Mouse (Mus musculus): ENCODE data around the gene Copb1. TPM values are rescaled to one million over a fixed set of nuclear protein-coding genes. Genes with fewer than 3 reads are reported as not detected.
A peak's percentile ranks its signal among the peaks of the same experiment; 100 is the strongest.

The Copb1 gene
- polyA plus RNA-seq (2014; fragmentation: Nextera tagmentation; extraction: Ambion mirVana): 122 and 127 TPM in 2 replicates

- Histone ChIP-seq H3K36me3 (ENCODE audit: control insufficient read depth, insufficient read depth, low read length) (0 out of 2 replicates have a peak, but pooled peaks cover 6% of the 10 kb centered on the region), H3K9me3 (ENCODE audit: control insufficient read depth, low read length) (no peaks in the 10 kb centered on the region), H3K27me3 (ENCODE audit: control insufficient read depth, insufficient read depth, low read length) (no peaks in the 10 kb centered on the region), H3K9ac (ENCODE audit: low read depth, low read length) (peak within 1 kb of the TSS; percentile 89), H3K27ac (ENCODE audit: low read depth, low read length) (peak within 1 kb of the TSS; percentile 37), H3K4me3 (ENCODE audit: low read depth, low read length) (peak within 1 kb of the TSS; percentile 97), H3K4me1 (replicated peaks; ENCODE audit: control insufficient read depth, insufficient read depth, low read length) (no peaks in the 10 kb centered on the region), H3K4me2 (replicated peaks; ENCODE audit: low read depth, low read length) (peak within 1 kb of the TSS; percentile 71)
- 3% methylated on average over 58 of the region's 75 CpGs for WGBS
- ATAC-seq (ENCODE audit: low FRiP score): peak; percentile 97
- peak; percentile 91 for DNase-seq (ENCODE audit: low spot score)
These were observed at the start of gene Copb1 for GRCm38 (mm10) chr7:114253885-114254833. Copb1 (minus strand) TSS chr7:114254711.

GRCm38 (mm10) chr7:114301293-114301782 is 46.8 kb upstream of the Copb1 start:
- Histone ChIP-seq H3K4me1 (replicated peaks; ENCODE audit: control insufficient read depth, insufficient read depth, low read length) (no peaks in the 10 kb centered on the region), H3K4me2 (replicated peaks; ENCODE audit: low read depth, low read length) (no peak overlapping the region), H3K9ac (ENCODE audit: low read depth, low read length) (no peak overlapping the region), H3K27me3 (ENCODE audit: control insufficient read depth, insufficient read depth, low read length) (no peaks in the 10 kb centered on the region), H3K9me3 (ENCODE audit: control insufficient read depth, low read length) (no peaks in the 10 kb centered on the region), H3K27ac (ENCODE audit: low read depth, low read length) (no peak overlapping the region), H3K36me3 (ENCODE audit: control insufficient read depth, insufficient read depth, low read length) (no peaks in the 10 kb centered on the region), H3K4me3 (ENCODE audit: low read depth, low read length) (no peak overlapping the region)
- ATAC-seq (ENCODE audit: low FRiP score): no peak
- WGBS: 77% methylated on average over 4 of the region's 4 CpGs
- no peak for DNase-seq (ENCODE audit: low spot score)

- Histone ChIP-seq H3K9ac (ENCODE audit: low read depth, low read length) (no peak overlapping the region), H3K27me3 (ENCODE audit: control insufficient read depth, insufficient read depth, low read length) (no peaks in the 10 kb centered on the region), H3K4me3 (ENCODE audit: low read depth, low read length) (no peak overlapping the region), H3K27ac (ENCODE audit: low read depth, low read length) (no peak overlapping the region), H3K9me3 (ENCODE audit: control insufficient read depth, low read length) (no peaks in the 10 kb centered on the region), H3K4me1 (replicated peaks; ENCODE audit: control insufficient read depth, insufficient read depth, low read length) (no peaks in the 10 kb centered on the region), H3K36me3 (ENCODE audit: control insufficient read depth, insufficient read depth, low read length) (no peaks in the 10 kb centered on the region), H3K4me2 (replicated peaks; ENCODE audit: low read depth, low read length) (no peak overlapping the region)
- ATAC-seq (ENCODE audit: low FRiP score) (no peak), DNase-seq (ENCODE audit: low spot score) (no peak)
- 77% methylated on average over 2 of the region's 2 CpGs for WGBS
These were observed 46.3 kb upstream of the Copb1 start for GRCm38 (mm10) chr7:114300782-114301181.

- ATAC-seq (ENCODE audit: low FRiP score) (no peak), DNase-seq (ENCODE audit: low spot score) (no peak)
- no peaks in the 10 kb centered on the region for H3K9me3 ChIP-seq (ENCODE audit: control insufficient read depth, low read length)
- H3K36me3 ChIP-seq (ENCODE audit: control insufficient read depth, insufficient read depth, low read length): no peaks in the 10 kb centered on the region
- H3K4me2 ChIP-seq (replicated peaks; ENCODE audit: low read depth, low read length): no peak overlapping the region
- no peak overlapping the region for H3K9ac ChIP-seq (ENCODE audit: low read depth, low read length)
- H3K4me1 ChIP-seq (replicated peaks; ENCODE audit: control insufficient read depth, insufficient read depth, low read length): no peaks in the 10 kb centered on the region
- H3K27me3 ChIP-seq (ENCODE audit: control insufficient read depth, insufficient read depth, low read length): no peaks in the 10 kb centered on the region
- no peak overlapping the region for H3K4me3 ChIP-seq (ENCODE audit: low read depth, low read length)
- H3K27ac ChIP-seq (ENCODE audit: low read depth, low read length): no peak overlapping the region
- 62% methylated on average over 4 of the region's 4 CpGs for WGBS
These were observed 44.7 kb upstream of the Copb1 start for GRCm38 (mm10) chr7:114299247-114299646.

DNA sequence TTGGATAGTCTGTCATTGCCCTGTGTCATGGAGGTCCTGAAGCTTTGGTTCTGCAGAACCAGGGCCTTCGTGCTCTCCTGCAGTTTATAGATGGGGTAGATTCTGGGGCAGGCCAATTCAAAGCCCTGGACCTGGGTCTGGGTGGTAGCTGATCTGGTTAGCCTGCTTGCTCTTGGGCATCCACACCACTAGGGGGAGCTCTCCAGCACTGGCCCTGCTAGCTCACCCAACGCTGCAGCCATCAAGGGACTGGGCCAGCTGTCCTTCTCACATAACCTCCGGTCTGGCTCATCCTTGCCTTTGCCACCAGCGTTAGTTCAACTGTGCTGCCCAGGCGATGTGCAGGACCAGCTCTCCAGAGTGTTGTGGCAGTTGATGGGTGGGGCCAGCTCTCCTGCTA is 40.2 kb upstream of the Copb1 start:
- peaks cover 2% of the 10 kb centered on the region; the same call in 1 of the 2 replicates for H3K4me1 ChIP-seq (replicated peaks; ENCODE audit: control insufficient read depth, insufficient read depth, low read length)
- no peaks in the 10 kb centered on the region for H3K36me3 ChIP-seq (ENCODE audit: control insufficient read depth, insufficient read depth, low read length)
- H3K27me3 ChIP-seq (ENCODE audit: control insufficient read depth, insufficient read depth, low read length): no peaks in the 10 kb centered on the region
- H3K9ac ChIP-seq (ENCODE audit: low read depth, low read length): no peak overlapping the region
- WGBS: 82% methylated on average over 5 of the region's 5 CpGs
- DNase-seq (ENCODE audit: low spot score) (no peak), ATAC-seq (ENCODE audit: low FRiP score) (no peak)
- H3K9me3 ChIP-seq (ENCODE audit: control insufficient read depth, low read length): no peaks in the 10 kb centered on the region
- H3K27ac ChIP-seq (ENCODE audit: low read depth, low read length): no peak overlapping the region
- no peak overlapping the region for H3K4me2 ChIP-seq (replicated peaks; ENCODE audit: low read depth, low read length)
- H3K4me3 ChIP-seq (ENCODE audit: low read depth, low read length): no peak overlapping the region

DNA sequence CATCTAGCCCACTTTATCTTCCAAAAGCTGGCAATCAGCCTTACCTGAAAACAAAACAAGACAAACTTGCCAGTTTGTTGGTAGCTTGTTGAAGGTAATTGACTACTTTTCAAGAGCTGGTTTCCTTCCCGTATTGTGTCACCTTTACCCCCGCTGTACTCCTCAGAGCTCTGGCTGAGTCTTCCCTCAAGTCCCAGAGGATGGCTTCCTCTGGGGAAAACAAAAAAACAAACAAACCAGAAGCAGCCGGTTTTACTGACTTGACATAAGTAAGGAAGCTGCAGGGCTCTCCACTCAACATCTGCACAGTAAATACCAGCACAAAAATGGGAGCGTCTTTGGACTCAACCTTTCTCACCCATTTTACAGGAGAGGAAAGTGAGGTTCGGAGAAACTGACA is 39.4 kb upstream of the Copb1 start:
- no peaks in the 10 kb centered on the region for H3K36me3 ChIP-seq (ENCODE audit: control insufficient read depth, insufficient read depth, low read length)
- ATAC-seq (ENCODE audit: low FRiP score): no peak
- no peak for DNase-seq (ENCODE audit: low spot score)
- WGBS: 80% methylated on average over 5 of the region's 5 CpGs
- H3K4me2 ChIP-seq (replicated peaks; ENCODE audit: low read depth, low read length): no peak overlapping the region
- H3K27ac ChIP-seq (ENCODE audit: low read depth, low read length): no peak overlapping the region
- H3K27me3 ChIP-seq (ENCODE audit: control insufficient read depth, insufficient read depth, low read length): no peaks in the 10 kb centered on the region
- no peaks in the 10 kb centered on the region for H3K9me3 ChIP-seq (ENCODE audit: control insufficient read depth, low read length)
- H3K9ac ChIP-seq (ENCODE audit: low read depth, low read length): no peak overlapping the region
- H3K4me3 ChIP-seq (ENCODE audit: low read depth, low read length): no peak overlapping the region
- H3K4me1 ChIP-seq (replicated peaks; ENCODE audit: control insufficient read depth, insufficient read depth, low read length): peaks cover 2% of the 10 kb centered on the region; the same call in 1 of the 2 replicates

GRCm38 (mm10) chr7:114292501-114292971 is 38.0 kb upstream of the Copb1 start:
- no peak overlapping the region for H3K27ac ChIP-seq (ENCODE audit: low read depth, low read length)
- ATAC-seq (ENCODE audit: low FRiP score): no peak

DNA sequence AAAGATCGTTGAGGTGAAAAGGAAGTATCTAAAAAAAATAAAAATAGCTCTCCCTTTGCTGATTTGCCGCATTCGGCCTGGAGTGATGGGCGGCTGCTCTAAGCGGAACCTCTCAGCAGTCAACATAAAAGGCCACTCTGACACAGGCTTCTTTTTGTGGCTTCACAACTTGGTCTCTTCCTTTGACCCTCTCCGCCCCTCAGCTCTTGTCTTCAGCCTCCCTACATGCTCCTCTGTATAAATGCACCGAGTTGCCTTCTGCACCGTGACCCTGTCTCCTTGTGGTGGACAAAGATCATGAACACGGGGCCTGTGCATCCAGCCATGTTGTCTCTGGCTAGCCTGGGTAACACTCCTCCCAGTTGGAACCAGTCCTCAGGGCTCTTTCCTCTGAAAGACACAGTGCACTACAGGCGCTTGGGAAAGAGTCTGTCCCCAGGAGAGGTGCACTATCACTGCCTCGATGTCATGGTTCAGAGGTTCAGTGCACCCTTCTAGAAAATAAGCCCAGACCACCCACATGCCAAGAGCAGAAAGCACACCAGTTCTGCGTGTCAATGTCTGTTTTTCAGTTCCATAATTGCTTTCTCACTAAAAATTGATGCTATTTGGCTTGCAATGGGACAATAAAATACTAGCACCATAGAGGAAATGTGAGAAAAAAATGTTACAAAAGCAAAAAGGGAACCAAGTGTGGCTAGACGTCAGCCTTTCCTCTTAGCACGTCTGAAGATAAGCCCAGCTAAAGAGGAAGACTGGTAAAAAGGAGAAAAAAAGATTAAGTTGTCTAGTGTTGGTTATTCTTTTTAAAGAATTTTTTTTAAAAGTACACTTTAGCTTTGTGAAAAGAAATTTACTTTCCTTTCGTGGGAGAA is 37.2 kb upstream of the Copb1 start:
- H3K36me3 ChIP-seq (ENCODE audit: control insufficient read depth, insufficient read depth, low read length): no peaks in the 10 kb centered on the region
- H3K9ac ChIP-seq (ENCODE audit: low read depth, low read length): no peak overlapping the region
- H3K4me3 ChIP-seq (ENCODE audit: low read depth, low read length): no peak overlapping the region
- no peak overlapping the region for H3K27ac ChIP-seq (ENCODE audit: low read depth, low read length)
- DNase-seq (ENCODE audit: low spot score) (peak; percentile 34), ATAC-seq (ENCODE audit: low FRiP score) (no peak)
- no peaks in the 10 kb centered on the region for H3K27me3 ChIP-seq (ENCODE audit: control insufficient read depth, insufficient read depth, low read length)
- no peaks in the 10 kb centered on the region for H3K9me3 ChIP-seq (ENCODE audit: control insufficient read depth, low read length)
- H3K4me2 ChIP-seq (replicated peaks; ENCODE audit: low read depth, low read length): no peak overlapping the region
- H3K4me1 ChIP-seq (replicated peaks; ENCODE audit: control insufficient read depth, insufficient read depth, low read length): peaks cover 2% of the 10 kb centered on the region; the same call in 1 of the 2 replicates
- 30% methylated on average over 15 of the region's 15 CpGs for WGBS

More at GRCm38 (mm10) chr7:114292501-114292971, 38.0 kb upstream of the Copb1 start:
- WGBS: 15% methylated on average over 12 of the region's 12 CpGs
- DNase-seq (ENCODE audit: low spot score): peak; percentile 25
- Histone ChIP-seq H3K27me3 (ENCODE audit: control insufficient read depth, insufficient read depth, low read length) (no peaks in the 10 kb centered on the region), H3K4me1 (replicated peaks; ENCODE audit: control insufficient read depth, insufficient read depth, low read length) (peaks cover 2% of the 10 kb centered on the region; the same call in 1 of the 2 replicates), H3K9ac (ENCODE audit: low read depth, low read length) (no peak overlapping the region), H3K4me3 (ENCODE audit: low read depth, low read length) (no peak overlapping the region), H3K4me2 (replicated peaks; ENCODE audit: low read depth, low read length) (peak overlapping the region; percentile 24; the same call in 1 of the 2 replicates), H3K9me3 (ENCODE audit: control insufficient read depth, low read length) (no peaks in the 10 kb centered on the region), H3K36me3 (ENCODE audit: control insufficient read depth, insufficient read depth, low read length) (no peaks in the 10 kb centered on the region)

Measured in hindbrain, embryonic 11.5 days (tissue).